In the genomic region with DNA sequence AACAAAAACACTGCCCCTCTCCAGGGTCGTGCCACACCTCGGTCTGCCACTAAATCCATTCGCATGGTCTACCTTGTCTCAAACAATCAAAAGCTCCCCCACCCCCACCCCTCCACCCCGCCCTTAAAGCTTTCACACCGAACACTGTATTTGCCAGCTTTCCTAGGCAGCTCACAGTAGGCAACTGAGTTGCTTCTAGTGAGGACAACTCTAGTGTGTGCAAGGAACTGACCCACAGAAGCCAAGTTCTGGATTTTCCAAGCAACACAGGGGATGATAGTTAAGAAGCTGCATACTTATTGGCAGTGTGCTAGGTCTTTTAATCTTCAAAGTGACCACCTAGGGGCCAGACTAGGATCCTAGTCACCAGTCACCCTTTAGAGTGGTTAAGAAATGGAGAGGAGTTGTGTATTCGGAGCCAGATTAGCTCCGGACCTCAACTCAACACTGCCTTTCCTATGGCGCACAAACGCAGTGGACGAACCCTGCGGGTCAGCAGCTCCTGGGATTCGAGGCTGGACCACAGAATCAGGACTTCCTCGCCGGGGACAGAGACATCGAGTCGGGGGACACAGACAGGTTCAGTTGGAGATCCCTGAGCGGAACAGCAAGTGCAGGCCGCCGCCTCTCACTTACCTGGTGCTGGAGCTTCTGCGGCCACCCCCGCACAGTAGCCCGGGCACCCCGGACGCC, we compare ENCODE assay signal across 8 mouse cellular contexts. TPM values are rescaled to one million over a fixed set of nuclear protein-coding genes. Genes with fewer than 3 reads are reported as not detected.
A peak's percentile ranks its signal among the peaks of the same experiment; 100 is the strongest.
DNase-seq lines count a peak whose midpoint lies in the region; ATAC-seq and TF ChIP-seq lines count a peak whose summit lies in the region.

No protein-coding gene starts in this region.

- H3K4me3 ChIP-seq in thymus, adult 2 months (ENCODE audit: control insufficient read depth, insufficient read depth, low read length), result peak overlapping the region; percentile 77
- peak overlapping the region; percentile 77 for H3K4me3 ChIP-seq in intestine, embryonic 15.5 days (replicated peaks)

- H3K27ac ChIP-seq in thymus, adult 2 months (ENCODE audit: control insufficient read depth, insufficient read depth, low read length), result no peak overlapping the region
- peak overlapping the region; percentile 54; the same call in 1 of the 2 replicates for H3K27ac ChIP-seq in intestine, embryonic 15.5 days

- no peaks in the 10 kb centered on the region for H3K36me3 ChIP-seq in thymus, adult 2 months (ENCODE audit: control insufficient read depth, insufficient read depth, low read length)
- H3K36me3 ChIP-seq in intestine, embryonic 15.5 days, result peaks cover 5% of the 10 kb centered on the region

- H3K4me1 ChIP-seq in thymus, adult 2 months (replicated peaks; ENCODE audit: control insufficient read depth, insufficient read depth, low read length), result peaks cover 8% of the 10 kb centered on the region
- H3K4me1 ChIP-seq in intestine, embryonic 15.5 days (replicated peaks), result peaks cover 10% of the 10 kb centered on the region

- ATAC-seq in intestine, embryonic 15.5 days, result no peak

- no peaks in the 10 kb centered on the region for H3K9me3 ChIP-seq in intestine, embryonic 15.5 days

- TF ChIP-seq POLR2A in thymus, adult 2 months (IDR thresholded peaks at IDR 0.05; ENCODE audit: control insufficient read depth, extremely low read depth, insufficient read depth, low read length, poor library complexity), result no peak

- WGBS in thymus, adult 2 months, result 3% methylated on average over 24 of the region's 24 CpGs
- WGBS in intestine, embryonic 15.5 days, result 2% methylated on average over 24 of the region's 24 CpGs

- peak overlapping the region; percentile 70 for H3K9ac ChIP-seq in intestine, embryonic 15.5 days

- peak overlapping the region; percentile 85 for H3K4me2 ChIP-seq in intestine, embryonic 15.5 days (replicated peaks)

- no peaks in the 10 kb centered on the region for H3K27me3 ChIP-seq in thymus, adult 2 months (ENCODE audit: control insufficient read depth, insufficient read depth, low read length)
- H3K27me3 ChIP-seq in intestine, embryonic 15.5 days (replicated peaks), result no peaks in the 10 kb centered on the region

- DNase-seq in embryo, embryonic 11 days, result peak; percentile 4
- DNase-seq in embryo, embryonic 9.5 days (ENCODE audit: extremely low spot score), result no peak
- DNase-seq in thymus, adult 2 months, result no peak
- no peak for DNase-seq in thymus, postnatal 10 days (ENCODE audit: low spot score in 2 of 2)
- peak; percentile 7 for DNase-seq in retina, embryonic 14.5 days (ENCODE audit: low spot score)
- no peak for DNase-seq in adrenal gland, postnatal 14 days
- DNase-seq in Muller cell, postnatal 12 days (ENCODE audit: inconsistent ontology term), result no peak

- TF ChIP-seq CTCF in thymus, adult 2 months (IDR thresholded peaks at IDR 0.05; ENCODE audit: borderline replicate concordance, control insufficient read depth, extremely low read depth, insufficient read depth, low read length, poor library complexity), result no peak

RNA-seq across cellular contexts. Expression of a gene that starts 0.5 kb away (rescaled TPM):
- 4.0 and 5.0 TPM in 2 replicates for polyA plus RNA-seq in thymus, adult 2 months (2012; rRNA removed)
- polyA plus RNA-seq in intestine, embryonic 15.5 days (2015; fragmentation: Nextera tagmentation; extraction: Ambion mirVana), result 20.7 and 21.6 TPM in 2 replicates
- total RNA-seq in adrenal gland, postnatal 14 days (2021), result 21.6 and 28.3 TPM in 2 replicates

RNA-seq across cellular contexts. Expression of a gene that starts 0.6 kb away (rescaled TPM):
- 13.3 and 14.4 TPM in 2 replicates for polyA plus RNA-seq in thymus, adult 2 months (2012; rRNA removed)
- polyA plus RNA-seq in intestine, embryonic 15.5 days (2015; fragmentation: Nextera tagmentation; extraction: Ambion mirVana), result 29.6 and 31.3 TPM in 2 replicates
- total RNA-seq in adrenal gland, postnatal 14 days (2021), result 13.9 and 20.8 TPM in 2 replicates

RNA-seq across cellular contexts. Expression of a gene that starts 42.5 kb away (rescaled TPM):
- polyA plus RNA-seq in thymus, adult 2 months (2012; rRNA removed), result 17.8 and 18.0 TPM in 2 replicates
- 8.5 and 8.7 TPM in 2 replicates for polyA plus RNA-seq in intestine, embryonic 15.5 days (2015; fragmentation: Nextera tagmentation; extraction: Ambion mirVana)
- 35.8 and 36.9 TPM in 2 replicates for total RNA-seq in adrenal gland, postnatal 14 days (2021)

Comparison
In these comparisons a context has a peak if more than half of its experiments do, and no peak if none do; other contexts are left out.
1. DNase-seq: peak in embryo, embryonic 11 days (single experiment) and retina, embryonic 14.5 days (single experiment); none in embryo, embryonic 9.5 days (single experiment), thymus, adult 2 months (single experiment), thymus, postnatal 10 days (0 of 2), adrenal gland, postnatal 14 days (single experiment) and Muller cell, postnatal 12 days (single experiment).